Mouse (Mus musculus) embryonic facial prominence, embryonic 14.5 days (tissue): ENCODE measurements at regions not wholly inside any gene's neighbourhood (a gene's known extent, or its start where the extent isn't known, plus 50 kb on each side); places are given as distances from the start of the nearest gene placed in this dataset.
A peak's percentile ranks its signal among the peaks of the same experiment; 100 is the strongest.

Experiments
- ATAC-seq: fragments of 200-750 bp; cut with Nextera tagmentation; 2 replicates; pipeline ENCODE4 v1.8.0; 2017; ENCODE audit warnings: low read depth, moderate number of reproducible peaks, moderate TSS enrichment
- DNase-seq: peaks from one replicate; pipeline ENCODE4 v3.0.0-alpha.2; 2015; ENCODE audit warnings: low spot score
- H3K27ac ChIP-seq: fragments of 300-500 bp; sonication (generic); replicated peaks from 2 replicates; pipeline ENCODE4 v1.5.1; 2014; ENCODE audit warnings: low read depth, mild to moderate bottlenecking, low read length, moderate library complexity
- H3K27me3 ChIP-seq: fragments of 300-500 bp; sonication (generic); replicated peaks from 2 replicates; pipeline ENCODE4 v1.6.1; 2014; ENCODE audit warnings: low read length; ENCODE audit not compliant: control insufficient read depth, insufficient read depth
- H3K36me3 ChIP-seq: fragments of 300-500 bp; sonication (generic); 2 replicates; pipeline ENCODE4 v1.6.1; 2014; ENCODE audit warnings: low read length, mixed read lengths; ENCODE audit not compliant: control insufficient read depth, insufficient read depth
- H3K4me1 ChIP-seq: fragments of 300-500 bp; sonication (generic); 2 replicates; pipeline ENCODE4 v1.6.1; 2014; ENCODE audit warnings: antibody characterized with exemption, low read length; ENCODE audit not compliant: control insufficient read depth, insufficient read depth
- H3K4me2 ChIP-seq: fragments of 300-500 bp; sonication (generic); 2 replicates; pipeline ENCODE4 v1.6.1; 2014; ENCODE audit warnings: low read depth, mild to moderate bottlenecking, low read length, moderate library complexity, mixed read lengths
- H3K4me3 ChIP-seq: fragments of 300-500 bp; sonication (generic); 2 replicates; pipeline ENCODE4 v1.5.1; 2014; ENCODE audit warnings: low read depth, mild to moderate bottlenecking, low read length
- H3K9ac ChIP-seq: fragments of 300-500 bp; sonication (generic); 2 replicates; pipeline ENCODE4 v1.6.1; 2014; ENCODE audit warnings: low read depth, mild to moderate bottlenecking, low read length, moderate library complexity, mixed read lengths
- H3K9me3 ChIP-seq: fragments of 300-500 bp; sonication (generic); 2 replicates; pipeline ENCODE4 v1.6.1; 2016; ENCODE audit warnings: low read length; ENCODE audit not compliant: control insufficient read depth
- WGBS: fragments of 180-500 bp; shearing (Covaris S2); extraction: QIAGEN DNeasy Blood & Tissue Kit; methylation state at CpG from one replicate; pipeline ENCODE4 v1.1.7; 2014; 5-methylcytosine and 5-hydroxymethylcytosine counted together

DNA sequence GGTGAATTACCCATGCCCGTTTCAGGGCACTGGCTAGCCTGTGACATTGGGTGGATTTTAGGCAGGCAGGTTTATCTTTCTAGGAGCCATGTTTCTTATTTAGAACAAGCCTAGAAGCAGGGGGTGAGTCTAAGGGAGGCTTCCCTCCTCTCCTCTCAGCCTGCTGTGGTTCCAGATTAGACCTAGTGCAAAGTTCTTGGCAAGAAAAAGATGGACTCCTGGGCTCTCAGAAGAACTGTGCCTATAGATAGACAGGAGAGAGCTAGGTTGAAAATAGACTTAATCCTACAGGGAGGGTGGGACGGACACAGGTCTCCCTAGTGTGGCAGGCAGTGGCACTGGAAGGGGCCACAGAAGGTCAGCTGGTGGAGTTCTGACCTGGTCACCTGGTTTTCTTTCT lies 95.3 kb downstream of the Chst1 start:
- ATAC-seq, result no peak
- H3K4me3 ChIP-seq, result no peak overlapping the region
- no peaks in the 10 kb centered on the region for H3K36me3 ChIP-seq
- no peak for DNase-seq
- H3K4me1 ChIP-seq, result no peaks in the 10 kb centered on the region
- no peak overlapping the region for H3K4me2 ChIP-seq
- no peaks in the 10 kb centered on the region for H3K27me3 ChIP-seq
- no peaks in the 10 kb centered on the region for H3K9me3 ChIP-seq
- 76% methylated on average over 2 of the region's 2 CpGs for WGBS
- no peak overlapping the region for H3K27ac ChIP-seq
- no peak overlapping the region for H3K9ac ChIP-seq

DNA sequence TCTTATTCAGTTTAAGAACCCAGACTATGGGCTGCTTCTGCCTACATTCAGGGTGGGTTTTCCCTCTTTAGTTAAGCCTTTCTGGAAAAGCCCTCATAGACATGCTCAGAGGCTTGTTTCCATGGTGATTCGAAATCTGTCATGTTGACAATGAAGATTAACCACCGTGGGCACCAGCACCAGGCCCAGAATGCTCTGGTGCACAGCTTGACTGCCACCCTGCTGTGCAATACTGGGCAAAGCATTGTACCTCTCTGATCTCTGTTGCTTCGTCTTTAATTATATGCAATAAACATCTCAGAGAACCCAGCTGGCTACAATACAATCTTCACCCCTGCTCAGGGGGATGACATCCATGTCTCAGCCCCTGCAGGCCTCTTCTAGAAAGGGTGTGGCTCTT lies 96.4 kb downstream of the Chst1 start:
- no peak overlapping the region for H3K27ac ChIP-seq
- no peak overlapping the region for H3K9ac ChIP-seq
- H3K4me2 ChIP-seq, result no peak overlapping the region
- ATAC-seq (no peak), DNase-seq (no peak)
- WGBS, result 44% methylated on average over 3 of the region's 3 CpGs
- H3K4me3 ChIP-seq, result no peak overlapping the region
- H3K27me3 ChIP-seq, result no peaks in the 10 kb centered on the region
- H3K4me1 ChIP-seq, result no peaks in the 10 kb centered on the region
- no peaks in the 10 kb centered on the region for H3K9me3 ChIP-seq
- H3K36me3 ChIP-seq, result no peaks in the 10 kb centered on the region

DNA sequence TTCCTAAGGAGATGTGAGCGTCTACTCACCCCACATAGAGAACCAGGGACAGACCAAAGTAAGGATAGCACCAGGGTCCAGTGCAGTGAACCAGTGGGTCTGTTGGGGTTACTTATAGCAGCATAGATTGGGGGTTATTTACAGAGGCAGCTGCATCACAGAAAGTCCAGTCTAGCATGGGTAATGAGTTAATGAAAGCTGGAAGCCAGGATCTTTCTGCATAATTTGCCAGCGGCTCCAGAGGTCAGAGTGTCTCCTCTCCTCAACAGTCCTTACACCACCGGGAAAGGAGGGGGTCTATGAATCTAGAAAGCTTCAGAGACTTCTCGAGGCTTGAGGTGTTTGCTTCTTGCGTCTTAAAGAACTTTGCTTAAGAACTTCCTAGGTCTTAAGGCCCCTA lies 98.2 kb downstream of the Chst1 start:
- Histone ChIP-seq H3K27ac (no peak overlapping the region), H3K9ac (no peak overlapping the region), H3K4me1 (no peaks in the 10 kb centered on the region), H3K9me3 (no peaks in the 10 kb centered on the region), H3K27me3 (no peaks in the 10 kb centered on the region), H3K36me3 (no peaks in the 10 kb centered on the region), H3K4me2 (no peak overlapping the region), H3K4me3 (no peak overlapping the region)
- no peak for DNase-seq
- WGBS, result 67% methylated on average over 5 of the region's 5 CpGs
- ATAC-seq, result no peak

DNA sequence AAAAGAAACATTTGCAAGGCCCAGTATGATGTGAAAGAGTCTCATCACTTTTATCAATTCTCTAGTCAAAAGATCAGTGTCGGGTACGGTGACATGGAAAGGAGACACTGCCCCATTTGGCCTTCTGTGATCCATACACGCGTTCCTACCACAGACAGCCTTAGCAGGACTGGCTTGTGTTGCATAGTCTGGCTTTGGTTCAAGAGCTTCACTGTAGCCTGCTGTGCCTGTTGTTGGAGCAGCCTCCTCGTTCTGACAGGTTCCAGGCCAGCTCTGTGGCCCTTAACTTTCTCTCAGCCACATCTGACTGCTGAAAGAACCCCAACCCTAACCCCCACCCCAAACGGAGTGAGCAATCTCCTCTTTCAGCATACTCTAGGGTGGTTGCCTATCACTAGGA lies 99.9 kb downstream of the Chst1 start:
- Histone ChIP-seq H3K9me3 (no peaks in the 10 kb centered on the region), H3K27ac (no peak overlapping the region), H3K4me1 (no peaks in the 10 kb centered on the region), H3K27me3 (no peaks in the 10 kb centered on the region), H3K4me2 (no peak overlapping the region), H3K9ac (no peak overlapping the region), H3K4me3 (no peak overlapping the region), H3K36me3 (no peaks in the 10 kb centered on the region)
- ATAC-seq (no peak), DNase-seq (no peak)
- 60% methylated on average over 6 of the region's 6 CpGs for WGBS

DNA sequence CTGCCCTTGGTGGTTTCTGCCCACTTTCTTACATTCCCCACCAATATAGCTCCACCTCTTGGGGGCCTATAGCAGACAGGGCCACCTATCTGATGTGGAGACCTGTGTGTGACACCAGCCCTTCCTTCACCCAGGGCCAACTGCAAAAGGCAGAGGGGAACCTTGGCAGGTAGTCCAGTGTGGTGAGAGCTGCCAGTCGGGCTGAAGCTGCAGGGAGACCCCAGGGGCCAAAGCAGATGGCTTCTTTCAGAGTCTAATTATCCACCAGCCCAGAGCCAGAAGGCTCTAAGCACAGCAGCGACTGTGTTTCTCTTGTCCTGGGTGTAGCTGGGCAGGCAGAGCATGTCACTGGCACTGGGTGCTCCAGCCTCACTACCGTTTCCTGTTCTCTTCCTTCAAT lies 104.5 kb downstream of the Chst1 start:
- no peaks in the 10 kb centered on the region for H3K27me3 ChIP-seq
- no peak overlapping the region for H3K4me2 ChIP-seq
- no peaks in the 10 kb centered on the region for H3K36me3 ChIP-seq
- ATAC-seq (no peak), DNase-seq (no peak)
- H3K4me3 ChIP-seq, result no peak overlapping the region
- 48% methylated on average over 3 of the region's 3 CpGs for WGBS
- no peak overlapping the region for H3K9ac ChIP-seq
- H3K9me3 ChIP-seq, result no peaks in the 10 kb centered on the region
- H3K4me1 ChIP-seq, result no peaks in the 10 kb centered on the region
- H3K27ac ChIP-seq, result no peak overlapping the region

DNA sequence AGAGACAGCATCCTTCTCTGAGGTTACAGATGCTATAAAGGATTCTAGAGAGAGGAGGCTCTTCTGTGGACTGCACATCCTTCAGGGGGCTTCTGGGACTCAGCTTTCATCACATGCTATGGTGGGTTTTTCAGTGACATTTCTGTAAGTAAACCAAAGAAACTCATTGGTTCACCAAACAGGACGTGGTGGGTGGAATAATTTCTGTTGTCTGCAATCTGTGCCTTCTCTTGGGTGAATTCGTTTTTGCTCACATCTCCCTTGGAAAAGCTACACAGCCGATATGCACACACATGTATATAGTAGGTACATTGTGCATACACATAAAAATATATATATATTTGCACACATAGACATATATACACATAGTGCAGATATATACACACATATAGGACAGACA lies 110.2 kb downstream of the Chst1 start:
- no peaks in the 10 kb centered on the region for H3K9me3 ChIP-seq
- H3K27me3 ChIP-seq, result no peaks in the 10 kb centered on the region
- H3K36me3 ChIP-seq, result no peaks in the 10 kb centered on the region
- no peak overlapping the region for H3K4me2 ChIP-seq
- 76% methylated on average over 3 of the region's 3 CpGs for WGBS
- ATAC-seq, result no peak
- no peak for DNase-seq
- H3K4me3 ChIP-seq, result no peak overlapping the region
- peaks cover 14% of the 10 kb centered on the region; the same call in 1 of the 2 replicates for H3K4me1 ChIP-seq
- H3K9ac ChIP-seq, result no peak overlapping the region
- H3K27ac ChIP-seq, result no peak overlapping the region

DNA sequence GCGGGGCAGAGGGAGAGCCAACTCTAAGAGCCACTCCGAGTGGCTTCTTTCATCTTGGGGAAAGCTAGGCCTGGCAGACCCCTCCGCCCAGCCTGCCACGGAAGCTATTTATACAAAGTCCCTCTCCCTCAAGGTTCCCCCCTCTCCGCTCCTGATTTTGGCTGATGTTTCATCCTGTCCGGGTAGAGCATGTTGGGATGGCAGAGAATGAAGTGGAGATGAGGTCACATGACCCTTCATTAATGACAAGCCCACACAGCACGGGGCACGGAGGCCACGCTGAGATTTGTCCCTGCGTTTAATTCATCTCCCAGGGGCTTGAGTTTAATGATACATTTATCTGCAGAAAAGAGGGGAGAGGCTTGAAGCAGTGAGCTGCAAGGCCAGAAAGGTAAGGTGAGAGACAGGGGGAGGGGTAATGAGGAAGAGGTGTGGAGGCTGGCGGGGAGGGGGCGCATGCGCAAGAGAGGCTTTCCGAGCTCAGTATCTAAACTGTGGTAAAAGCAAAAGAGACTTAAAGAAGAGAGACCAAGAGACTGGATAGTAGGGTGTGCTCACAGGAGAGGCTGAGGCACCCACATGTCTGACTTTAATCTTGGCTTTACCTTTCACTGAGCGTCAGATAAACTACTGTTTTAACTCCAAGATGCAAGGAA lies 111.7 kb downstream of the Chst1 start:
- peaks cover 14% of the 10 kb centered on the region; the same call in 1 of the 2 replicates for H3K4me1 ChIP-seq
- 35% methylated on average over 15 of the region's 15 CpGs for WGBS
- no peaks in the 10 kb centered on the region for H3K27me3 ChIP-seq
- H3K9ac ChIP-seq, result no peak overlapping the region
- H3K27ac ChIP-seq, result no peak overlapping the region
- no peaks in the 10 kb centered on the region for H3K36me3 ChIP-seq
- no peak for ATAC-seq
- peak overlapping the region; percentile 43 for H3K4me2 ChIP-seq
- DNase-seq, result no peak
- H3K4me3 ChIP-seq, result no peak overlapping the region
- no peaks in the 10 kb centered on the region for H3K9me3 ChIP-seq

DNA sequence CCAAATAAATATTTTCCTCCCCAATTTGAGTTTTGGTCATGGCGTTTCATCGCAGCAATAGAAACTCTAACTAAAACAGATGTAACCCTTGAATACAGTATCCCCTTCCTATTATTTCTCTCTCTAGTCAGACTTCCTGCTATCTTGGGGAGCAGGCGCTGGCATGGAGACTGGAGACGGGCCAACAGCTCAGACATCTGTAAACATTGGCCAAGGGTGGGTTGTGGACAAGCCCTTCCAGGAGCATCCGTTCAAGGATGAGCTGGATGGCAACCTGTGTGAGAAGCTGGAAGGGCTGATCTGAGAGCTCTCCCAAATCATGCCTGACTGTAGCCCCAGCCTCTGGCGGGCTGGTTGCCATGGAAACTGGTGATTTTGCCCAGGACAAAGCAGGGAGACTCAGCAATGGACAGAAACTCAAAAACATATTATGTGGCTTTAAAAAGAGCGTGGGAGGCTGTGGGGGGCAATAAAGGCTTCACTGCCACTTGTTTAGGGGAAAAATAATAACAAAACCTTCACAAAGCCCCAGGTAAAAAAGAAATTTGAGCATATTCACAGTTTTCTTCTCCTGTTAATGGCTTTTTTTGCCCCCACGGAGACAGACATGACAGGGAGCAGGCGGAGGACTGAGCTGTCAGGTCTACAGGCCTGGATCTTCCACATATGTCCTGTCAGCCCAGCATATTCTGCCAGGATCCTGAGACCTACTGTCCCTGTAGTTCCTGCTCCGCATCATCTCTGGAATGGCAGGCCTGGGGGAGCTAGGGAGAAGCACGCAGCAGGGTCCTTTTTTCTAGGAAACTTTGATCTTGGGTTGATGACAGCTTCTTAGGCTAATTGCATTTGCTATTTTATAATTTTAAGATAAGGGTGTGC lies 113.0 kb downstream of the Chst1 start:
- Histone ChIP-seq H3K4me1 (peaks cover 14% of the 10 kb centered on the region; the same call in 1 of the 2 replicates), H3K4me3 (no peak overlapping the region)
- no peak for ATAC-seq

More for the DNA sequence above, 113.0 kb downstream of the Chst1 start:
- Histone ChIP-seq H3K4me2 (no peak overlapping the region), H3K27me3 (no peaks in the 10 kb centered on the region), H3K9me3 (no peaks in the 10 kb centered on the region), H3K9ac (0 out of 2 replicates have a peak overlapping the region, but pooled peaks have one; percentile 21), H3K27ac (no peak overlapping the region), H3K36me3 (no peaks in the 10 kb centered on the region)
- DNase-seq, result no peak
- 56% methylated on average over 11 of the region's 11 CpGs for WGBS
